29 mouse cellular contexts compared by ENCODE assay signal in the genomic region with DNA sequence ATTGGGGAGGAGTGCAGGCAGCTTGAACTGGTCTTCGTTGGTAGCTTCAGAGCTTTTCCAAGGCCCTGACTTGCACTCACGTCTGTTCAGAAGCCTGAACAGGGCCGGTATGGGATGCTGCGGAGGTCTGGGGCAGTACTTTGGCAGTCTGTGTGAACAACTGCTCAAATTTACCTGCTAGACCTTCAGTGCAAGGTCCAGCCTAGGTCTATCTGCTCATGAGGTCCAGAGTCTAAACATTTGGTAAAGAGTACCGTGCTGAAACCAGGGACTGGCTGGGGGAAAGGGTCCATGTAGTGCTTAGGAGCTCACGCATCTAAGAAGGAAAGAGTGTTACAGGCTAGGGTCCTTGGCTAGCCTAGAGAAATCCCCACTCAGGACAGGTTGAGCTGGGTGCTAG. TPM values are rescaled to one million over a fixed set of nuclear protein-coding genes. Genes with fewer than 3 reads are reported as not detected.
A peak's percentile ranks its signal among the peaks of the same experiment; 100 is the strongest.
DNase-seq lines count a peak whose midpoint lies in the region; ATAC-seq lines count a peak whose summit lies in the region.
"Had no signal": no experiment of that assay in that cellular context is flagged by ENCODE, and none has a peak within 500 bp of the region (broad histone marks: within the 10 kb centered on the region; RNA-seq: fewer than 3 reads in every experiment).

No protein-coding gene starts in this region.

- WGBS in liver, embryonic 12.5 days (ENCODE audit: insufficient replicate concordance) = 59% methylated on average over 6 of the region's 6 CpGs
- 43% methylated on average over 6 of the region's 6 CpGs for WGBS in liver, embryonic 15.5 days (ENCODE audit: insufficient replicate concordance)
- WGBS in intestine, embryonic 15.5 days = 80% methylated on average over 6 of the region's 6 CpGs

- no peak overlapping the region for H3K27ac ChIP-seq in liver, embryonic 12.5 days
- H3K27ac ChIP-seq in liver, embryonic 15.5 days (replicated peaks) = no peak overlapping the region
- no peak overlapping the region for H3K27ac ChIP-seq in intestine, embryonic 15.5 days
- H3K27ac ChIP-seq: embryonic facial prominence, embryonic 10.5 days; embryonic facial prominence, embryonic 13.5 days; forebrain, embryonic 12.5 days; forebrain, embryonic 15.5 days; heart, adult 2 months; heart, embryonic 10.5 days; heart, embryonic 13.5 days; hindbrain, embryonic 14.5 days had no signal

- H3K9ac ChIP-seq in liver, embryonic 12.5 days = no peak overlapping the region
- no peak overlapping the region for H3K9ac ChIP-seq in liver, embryonic 15.5 days
- H3K9ac ChIP-seq in intestine, embryonic 15.5 days = no peak overlapping the region
- H3K9ac ChIP-seq: embryonic facial prominence, embryonic 13.5 days; forebrain, embryonic 12.5 days; forebrain, embryonic 15.5 days; heart, embryonic 13.5 days; hindbrain, embryonic 14.5 days had no signal

- ATAC-seq in liver, embryonic 12.5 days = peak; percentile 56
- ATAC-seq in liver, embryonic 15.5 days (ENCODE audit: insufficient read depth) = peak; percentile 69
- no peak for ATAC-seq in intestine, embryonic 15.5 days
- ATAC-seq: forebrain, embryonic 15.5 days; Patski had no signal

- DNase-seq in kidney, adult 9 months = peak; percentile 55
- no peak for DNase-seq in kidney, adult 8-10 months
- DNase-seq in layer of hippocampus, adult 9-11 months = no peak
- DNase-seq in layer of hippocampus, adult 11-12 months (ENCODE audit: low spot score) = no peak
- DNase-seq: adrenal gland, postnatal 10 days; B cell, adult 2 months; cerebellum, adult 11 months; cerebellum, adult 2 months; cerebellum, adult 9-11 months; cerebellum, postnatal 25 days; embryo, embryonic 11 days; gastrocnemius, postnatal 10 days; gastrocnemius, postnatal 36 days; heart, adult 2 months; heart, postnatal 14 days; heart, postnatal 4 days had no signal

- no peak overlapping the region for H3K4me2 ChIP-seq in liver, embryonic 12.5 days
- no peak overlapping the region for H3K4me2 ChIP-seq in liver, embryonic 15.5 days
- H3K4me2 ChIP-seq in intestine, embryonic 15.5 days (replicated peaks) = no peak overlapping the region
- H3K4me2 ChIP-seq: embryonic facial prominence, embryonic 13.5 days; forebrain, embryonic 12.5 days; forebrain, embryonic 15.5 days; heart, embryonic 13.5 days; hindbrain, embryonic 14.5 days had no signal

- H3K9me3 ChIP-seq in liver, embryonic 12.5 days (replicated peaks) = no peaks in the 10 kb centered on the region
- no peaks in the 10 kb centered on the region for H3K9me3 ChIP-seq in liver, embryonic 15.5 days (replicated peaks)
- no peaks in the 10 kb centered on the region for H3K9me3 ChIP-seq in intestine, embryonic 15.5 days
- H3K9me3 ChIP-seq: embryonic facial prominence, embryonic 10.5 days; embryonic facial prominence, embryonic 13.5 days; forebrain, embryonic 12.5 days; forebrain, embryonic 15.5 days; G1E; heart, embryonic 10.5 days; heart, embryonic 13.5 days had no signal

- no peak overlapping the region for H3K4me3 ChIP-seq in liver, embryonic 12.5 days
- H3K4me3 ChIP-seq in liver, embryonic 15.5 days (replicated peaks) = no peak overlapping the region
- H3K4me3 ChIP-seq in intestine, embryonic 15.5 days (replicated peaks) = no peak overlapping the region
- H3K4me3 ChIP-seq: embryonic facial prominence, embryonic 10.5 days; embryonic facial prominence, embryonic 13.5 days; erythroblast, embryonic 14.5 days; forebrain, embryonic 12.5 days; forebrain, embryonic 15.5 days; heart, adult 2 months; heart, embryonic 10.5 days; heart, embryonic 13.5 days had no signal

- no peaks in the 10 kb centered on the region for H3K4me1 ChIP-seq in liver, embryonic 12.5 days
- H3K4me1 ChIP-seq in liver, embryonic 15.5 days (replicated peaks) = peaks cover 8% of the 10 kb centered on the region; the same call in 1 of the 2 replicates
- no peaks in the 10 kb centered on the region for H3K4me1 ChIP-seq in intestine, embryonic 15.5 days (replicated peaks)
- H3K4me1 ChIP-seq: forebrain, embryonic 12.5 days; forebrain, embryonic 15.5 days; heart, embryonic 13.5 days had no signal

- H3K27me3 ChIP-seq in liver, embryonic 12.5 days (replicated peaks) = peaks cover 51% of the 10 kb centered on the region
- H3K27me3 ChIP-seq in liver, embryonic 15.5 days = no peaks in the 10 kb centered on the region
- no peaks in the 10 kb centered on the region; the same call in 1 of the 2 replicates for H3K27me3 ChIP-seq in intestine, embryonic 15.5 days (replicated peaks)
- H3K27me3 ChIP-seq: forebrain, embryonic 15.5 days had no signal

- H3K36me3 ChIP-seq in liver, embryonic 12.5 days = no peaks in the 10 kb centered on the region
- no peaks in the 10 kb centered on the region for H3K36me3 ChIP-seq in liver, embryonic 15.5 days (replicated peaks)
- no peaks in the 10 kb centered on the region for H3K36me3 ChIP-seq in intestine, embryonic 15.5 days
- H3K36me3 ChIP-seq: embryonic facial prominence, embryonic 10.5 days; embryonic facial prominence, embryonic 13.5 days; forebrain, embryonic 12.5 days; forebrain, embryonic 15.5 days; G1E; heart, embryonic 10.5 days; heart, embryonic 13.5 days had no signal

RNA-seq across cellular contexts. Expression of a gene that starts 13.2 kb away (rescaled TPM):
- 18.1 and 18.5 TPM in 2 replicates for polyA plus RNA-seq in liver, embryonic 12.5 days (2016; fragmentation: Nextera tagmentation; extraction: Ambion mirVana)
- polyA plus RNA-seq in liver, embryonic 15.5 days (2015; fragmentation: Nextera tagmentation; extraction: Ambion mirVana) = 22.6 and 27.0 TPM in 2 replicates
- polyA plus RNA-seq in intestine, embryonic 15.5 days (2015; fragmentation: Nextera tagmentation; extraction: Ambion mirVana) = 13.6 and 17.7 TPM in 2 replicates
- polyA plus RNA-seq: cerebellum, adult 2 months; heart, adult 2 months; Patski had no signal

RNA-seq across cellular contexts. Expression of a gene that starts 16.2 kb away (rescaled TPM):
- 4.5 and 5.1 TPM in 2 replicates for polyA plus RNA-seq in liver, embryonic 12.5 days (2016; fragmentation: Nextera tagmentation; extraction: Ambion mirVana)
- polyA plus RNA-seq in liver, embryonic 15.5 days (2015; fragmentation: Nextera tagmentation; extraction: Ambion mirVana) = 12.9 and 16.3 TPM in 2 replicates
- polyA plus RNA-seq in intestine, embryonic 15.5 days (2015; fragmentation: Nextera tagmentation; extraction: Ambion mirVana) = 11.4 and 13.4 TPM in 2 replicates
- polyA plus RNA-seq: erythroblast, embryonic 14.5 days had no signal

RNA-seq across cellular contexts. Expression of a gene that starts 28.9 kb away (rescaled TPM):
- polyA plus RNA-seq in liver, embryonic 12.5 days (2016; fragmentation: Nextera tagmentation; extraction: Ambion mirVana) = 434 and 450 TPM in 2 replicates
- 182 and 216 TPM in 2 replicates for polyA plus RNA-seq in liver, embryonic 15.5 days (2015; fragmentation: Nextera tagmentation; extraction: Ambion mirVana)
- 672 and 702 TPM in 2 replicates for polyA plus RNA-seq in intestine, embryonic 15.5 days (2015; fragmentation: Nextera tagmentation; extraction: Ambion mirVana)

RNA-seq across cellular contexts. Expression of a gene that starts 59.2 kb away (rescaled TPM):
- 129 and 131 TPM in 2 replicates for polyA plus RNA-seq in liver, embryonic 12.5 days (2016; fragmentation: Nextera tagmentation; extraction: Ambion mirVana)
- polyA plus RNA-seq in liver, embryonic 15.5 days (2015; fragmentation: Nextera tagmentation; extraction: Ambion mirVana) = 79.3 and 82.7 TPM in 2 replicates
- 198 TPM in 2 replicates for polyA plus RNA-seq in intestine, embryonic 15.5 days (2015; fragmentation: Nextera tagmentation; extraction: Ambion mirVana)
